Mouse (Mus musculus): ENCODE data around the gene Zcchc3.

Zcchc3 gene

GRCm38 (mm10) chr2:152363245-152364147 lies 51.3 kb downstream of the Zcchc3 start:
- peak; percentile 84 for DNase-seq (ENCODE audit: inconsistent ontology term)

Measured in Muller cell, postnatal 12 days (primary cell).